Mouse (Mus musculus): ENCODE data around the gene Parp3. TPM values are rescaled to one million over a fixed set of nuclear protein-coding genes. Genes with fewer than 3 reads are reported as not detected.

The Parp3 gene
- total RNA-seq, 2 experiments from 2014 or later, result 33.7 to 38.2 TPM

DNA sequence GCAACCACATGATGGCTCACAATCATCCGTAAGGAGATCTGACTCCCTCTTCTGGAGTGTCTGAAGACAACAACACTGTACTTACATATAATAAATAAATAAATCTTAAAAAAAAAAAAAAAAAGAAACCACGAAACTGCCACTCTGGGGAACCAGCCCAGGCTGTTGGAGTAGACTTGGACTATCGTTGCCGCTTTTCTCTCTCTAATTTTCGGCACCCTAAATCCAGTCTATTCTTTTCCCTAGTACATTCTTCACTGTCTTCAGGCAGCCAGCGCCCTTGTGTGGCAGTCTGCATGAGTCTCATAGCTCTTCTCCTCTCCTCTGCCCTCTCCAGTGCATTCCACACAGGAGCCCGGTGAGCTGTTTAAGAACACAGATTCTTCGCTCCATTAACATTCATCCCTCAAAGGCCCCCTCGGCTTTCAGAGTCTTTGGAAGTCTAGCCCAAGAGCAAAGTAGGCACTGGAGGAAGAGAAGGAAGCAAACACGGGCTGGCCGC lies 48.0 kb downstream of the Parp3 start:
- no peak for DNase-seq

DNA sequence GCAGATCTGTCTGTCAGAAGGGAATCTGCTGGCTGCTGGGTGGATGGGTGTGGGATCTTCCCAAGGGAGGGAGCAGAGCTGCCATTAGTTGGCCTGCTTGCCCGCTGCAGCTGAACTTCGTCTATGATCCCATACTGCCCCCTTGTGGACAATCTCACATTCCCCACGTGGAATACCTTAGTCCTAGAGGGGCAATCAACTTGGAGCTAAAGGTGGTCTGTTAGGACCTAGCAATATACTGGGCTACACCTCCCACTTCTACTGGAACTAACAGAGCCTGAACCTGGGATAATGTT lies 54.9 kb downstream of the Parp3 start:
- DNase-seq, result peak; percentile 90 to 94

DNA sequence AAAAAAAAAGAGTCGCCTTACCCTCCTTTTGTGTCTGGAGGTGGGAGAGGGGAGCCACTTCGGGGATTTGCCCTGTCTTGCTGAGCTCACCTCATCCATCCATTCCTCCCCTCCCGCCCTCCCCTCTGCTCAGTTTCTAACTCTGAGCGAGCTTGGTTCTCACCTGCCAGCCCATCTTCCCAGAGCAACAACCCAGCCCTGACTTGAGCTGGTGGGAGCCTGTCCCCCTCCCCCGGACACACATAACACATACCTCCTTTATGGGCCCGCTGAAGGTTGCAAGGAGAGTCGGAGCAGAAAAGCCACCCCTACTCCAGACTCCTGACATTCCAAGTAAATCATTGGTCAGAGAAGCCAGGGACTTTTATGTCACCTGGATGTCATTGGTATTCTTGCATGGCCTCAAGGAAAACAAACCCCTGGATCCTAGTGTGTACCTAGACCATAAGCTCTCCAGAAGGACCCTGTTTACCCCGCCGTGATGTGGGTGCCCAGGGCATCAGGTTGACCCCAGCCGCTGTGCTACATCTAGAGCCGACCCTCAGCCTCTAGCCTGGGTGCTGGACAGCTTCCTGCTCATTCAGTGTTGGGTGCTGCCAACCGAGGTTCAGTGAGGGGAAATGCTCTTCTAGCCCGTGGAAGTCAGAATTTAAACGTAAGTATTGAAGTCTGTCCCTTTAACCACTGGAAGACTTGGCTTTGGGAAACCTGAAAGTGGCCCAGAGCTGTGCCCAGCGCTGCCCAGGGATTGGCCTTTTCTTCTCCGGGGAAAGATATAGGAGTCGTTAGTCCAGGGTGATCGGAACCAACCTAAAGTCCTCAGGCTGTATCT lies 55.5 kb downstream of the Parp3 start:
- DNase-seq, result no peak

DNA sequence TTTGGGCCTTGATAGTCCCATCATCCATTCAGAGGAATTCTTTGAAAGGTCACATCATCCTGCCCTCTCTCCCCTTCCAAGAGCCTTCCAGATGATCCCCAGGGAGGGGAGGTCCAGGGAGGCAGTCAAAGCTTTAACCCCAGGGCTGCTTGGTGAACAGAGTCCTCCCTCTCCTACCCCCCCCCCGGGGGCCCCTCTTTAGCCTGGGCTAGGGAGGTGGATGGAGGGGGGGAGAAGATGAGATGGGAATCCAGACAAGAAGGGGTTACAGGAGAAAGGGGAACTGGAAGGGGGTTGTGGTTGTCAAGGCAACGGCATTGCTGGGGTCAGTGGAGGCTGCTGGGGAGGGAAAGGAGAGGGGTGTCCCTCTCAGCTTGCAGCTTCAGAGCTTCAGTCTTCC lies 56.1 kb downstream of the Parp3 start:
- DNase-seq, result no peak

Other genes starting within 250 kb of the Parp3 start
- 100 to 1,000 TPM; 345 to 482 TPM for gene Alas1, start 228.3 kb downstream of the Parp3 start, total RNA-seq (2021)
- 1 to 10 TPM; 4.0 to 4.2 TPM for gene Poc1a, start 195.9 kb downstream of the Parp3 start, total RNA-seq (2021)
- 10 to 100 TPM; 45.5 to 46.2 TPM for gene Dusp7, start 108.3 kb downstream of the Parp3 start, total RNA-seq (2021)
- 100 to 1,000 TPM; 272 to 273 TPM for gene Rpl29, start 47.5 kb downstream of the Parp3 start, total RNA-seq (2021)
- gene Acy1, start 38.6 kb downstream of the Parp3 start, total RNA-seq (2021), result 10 to 100 TPM; 26.1 to 26.8 TPM
- 1 to 10 TPM; 8.5 to 8.6 TPM for gene Abhd14b, start 29.5 kb downstream of the Parp3 start, total RNA-seq (2021)
- gene Abhd14a, start 29.3 kb downstream of the Parp3 start, total RNA-seq (2021), result 10 to 100 TPM; 19.0 to 19.6 TPM
- 10 to 100 TPM; 61.1 to 63.2 TPM for gene Pcbp4, start 23.7 kb downstream of the Parp3 start, total RNA-seq (2021)
- gene Gpr62, start 11.0 kb downstream of the Parp3 start, total RNA-seq (2021), result not detected
- gene Rrp9, start 986 bp downstream of the Parp3 start, total RNA-seq (2021), result 10 to 100 TPM; 21.3 to 26.3 TPM
- not detected for gene Iqcf1, start 23.0 kb upstream of the Parp3 start, total RNA-seq (2021)
- not detected for gene Iqcf5, start 37.6 kb upstream of the Parp3 start, total RNA-seq (2021)
- gene Iqcf3, start 84.7 kb upstream of the Parp3 start, total RNA-seq (2021), result not detected
- not detected for gene Iqcf4, start 94.0 kb upstream of the Parp3 start, total RNA-seq (2021)
- not detected for gene Iqcf6, start 149.6 kb upstream of the Parp3 start, total RNA-seq (2021)
- gene Grm2, start 179.1 kb upstream of the Parp3 start, total RNA-seq (2021), result not detected
- gene Tex264, start 209.0 kb upstream of the Parp3 start, total RNA-seq (2021), result 10 to 100 TPM; 42.2 to 45.6 TPM

Data from heart, adult 18-20 months (tissue).